Mouse (Mus musculus) layer of hippocampus, postnatal 36 days (tissue): ENCODE measurements around the gene Spam1. TPM values are rescaled to one million over a fixed set of nuclear protein-coding genes. Genes with fewer than 3 reads are reported as not detected.

Experiments
- DNase-seq, 2 experiments: peaks; one replicate each; pipeline ENCODE4 v3.0.0; 2022
- total RNA-seq, 2 experiments: library from RNA; stranded (reverse); gene quantifications; 2 replicates each; pipeline ENCODE4 v1.2.3; 2021

The Spam1 gene
- total RNA-seq, result not detected

DNA sequence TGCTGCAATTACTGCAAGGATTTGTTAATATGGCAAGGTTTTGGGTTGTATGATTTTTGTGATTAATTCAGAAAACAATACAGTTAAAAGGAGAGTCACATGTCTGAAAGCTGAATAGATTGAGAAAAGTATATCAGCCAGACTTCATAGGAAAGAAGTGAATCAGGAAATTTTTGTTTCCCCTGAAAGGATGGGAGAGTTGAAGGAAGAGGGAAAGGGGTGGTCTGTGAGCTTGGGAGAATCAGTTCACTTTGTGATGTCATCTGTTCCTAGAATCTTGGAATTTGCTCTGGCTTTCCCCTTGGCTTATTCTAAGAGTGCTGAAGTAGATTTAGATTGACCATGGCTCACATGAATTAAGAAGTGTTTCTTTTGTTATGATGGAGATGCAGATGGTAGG lies at the start of gene Spam1:
TSS of gene Spam1 (plus strand) at position 301 of the 400 bp plus-strand sequence.
- DNase-seq, result no peak

DNA sequence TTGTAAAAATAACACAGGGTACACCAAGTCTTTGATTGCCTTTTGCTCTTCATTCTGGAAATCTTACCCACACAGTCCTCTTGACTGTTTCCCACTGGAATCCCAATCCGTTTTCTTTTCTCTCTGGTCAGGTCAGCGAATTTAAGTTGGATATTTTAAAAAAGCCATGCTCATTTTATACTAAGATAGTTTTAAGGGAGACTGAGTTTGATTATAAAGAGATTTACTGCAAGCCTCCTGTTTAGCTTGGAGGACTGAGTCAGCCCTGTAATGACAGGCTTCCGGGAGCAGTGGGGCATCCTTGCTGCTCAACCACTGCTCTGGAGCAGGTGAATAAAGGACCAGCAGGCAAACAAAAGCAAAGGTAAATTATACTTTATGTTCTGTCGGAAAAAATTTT lies 43.0 kb upstream of the Spam1 start, which contains the start of gene Hyal4:
TSS of gene Hyal4 (plus strand) at position 301 of the 400 bp plus-strand sequence.
- no peak for DNase-seq

DNA sequence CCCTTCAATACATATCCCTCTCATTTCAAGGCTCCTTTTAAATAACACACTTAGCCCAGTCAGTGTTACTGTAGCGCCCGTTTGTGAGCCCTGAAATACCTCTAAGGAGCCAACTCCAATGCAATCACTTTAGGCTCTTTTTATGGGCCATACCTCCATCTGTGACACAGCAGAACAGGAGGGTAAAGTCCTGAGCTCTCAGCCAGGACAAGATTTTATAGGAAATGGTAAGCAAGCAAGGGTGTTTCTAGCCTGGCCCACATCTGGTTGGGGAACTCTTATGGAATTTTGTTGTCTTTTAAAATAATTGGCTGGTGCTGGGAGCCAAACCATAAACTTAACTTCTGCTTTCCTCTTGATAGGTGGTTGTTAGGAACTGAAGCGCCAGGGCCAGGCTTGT lies 31.7 kb upstream of the Spam1 start:
- no peak for DNase-seq

DNA sequence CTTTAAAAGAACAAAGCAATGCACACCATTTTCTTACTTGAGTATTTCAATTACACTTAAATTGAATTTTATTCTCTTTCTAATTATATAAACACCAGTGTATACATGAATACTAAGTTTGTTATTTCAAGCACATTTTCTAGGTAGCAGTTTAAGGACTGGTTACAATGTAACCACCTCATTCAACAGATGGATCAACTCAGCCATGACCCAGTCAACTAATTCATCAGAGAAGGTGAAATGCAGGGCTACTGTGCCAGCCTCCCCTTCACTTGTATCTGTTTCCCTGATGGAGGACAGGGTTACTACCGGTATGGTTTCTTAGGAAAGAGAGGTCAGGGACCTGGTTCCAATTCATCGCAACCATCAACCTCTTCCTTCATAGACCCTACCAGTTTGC lies 24.7 kb upstream of the Spam1 start:
- no peak for DNase-seq

DNA sequence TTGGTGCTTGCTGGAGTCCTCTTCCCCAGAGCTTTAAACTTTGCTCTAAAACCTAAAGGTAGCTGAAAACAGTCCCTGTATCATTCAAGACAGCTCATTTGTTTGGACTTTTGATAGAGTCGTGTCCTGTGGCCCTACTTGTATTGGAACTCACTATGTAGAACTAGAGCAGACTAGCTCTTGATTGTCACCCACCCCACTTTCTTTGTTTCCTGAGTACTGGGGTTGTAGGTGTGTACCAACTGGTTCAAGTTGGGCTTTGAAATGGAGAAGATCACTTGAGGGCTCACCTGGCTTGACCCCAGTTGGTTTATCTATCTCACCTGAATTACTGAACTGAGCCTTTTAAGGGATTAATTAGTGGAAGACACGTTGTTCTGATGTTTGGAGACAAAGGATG lies 11.8 kb upstream of the Spam1 start:
- no peak for DNase-seq

DNA sequence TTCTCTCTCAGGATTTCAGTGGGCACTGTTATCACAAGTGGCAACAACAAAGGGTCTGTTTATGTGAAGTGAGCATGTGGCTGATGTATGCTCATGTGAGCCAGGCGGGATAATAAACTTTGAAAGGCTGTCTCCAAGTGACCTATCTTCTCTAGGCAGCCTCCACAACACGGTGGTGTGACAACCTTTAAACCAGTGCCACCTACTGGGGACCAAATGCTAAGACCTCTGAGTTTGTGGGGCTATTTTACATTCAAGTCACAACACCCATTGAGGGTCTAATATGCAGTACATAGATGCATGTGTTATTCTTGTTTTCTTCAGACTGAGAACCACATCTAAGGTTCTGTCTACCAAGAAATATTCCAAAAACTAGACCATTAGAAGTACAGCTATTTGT lies 31.1 kb downstream of the Spam1 start:
- DNase-seq, result no peak

Other genes with a start within 250 kb of the Spam1 start
- not detected for gene Lmod2, start 193.4 kb upstream of the Spam1 start, total RNA-seq
- gene Wasl, start 126.2 kb upstream of the Spam1 start, total RNA-seq, result 100 to 1,000 TPM; 147 to 150 TPM
- not detected for gene Hyal6, start 57.9 kb upstream of the Spam1 start, total RNA-seq
- not detected for gene Hyal4, start 42.9 kb upstream of the Spam1 start, total RNA-seq
- not detected for gene Hyal5, start 66.8 kb downstream of the Spam1 start, total RNA-seq
- gene Tmem229a, start 165.1 kb downstream of the Spam1 start, total RNA-seq, result 10 to 100 TPM; 48.7 to 49.6 TPM